Mouse (Mus musculus) olfactory bulb, adult 2 months (tissue): Measurements from ENCODE around the gene Zscan25.
"Not testable (repeated sequence)": the region's sequence is repeated elsewhere in the genome, so short reads cannot be mapped to it uniquely, and the experiment has no call there.

Experiments
- CTCF ChIP-seq: fragments of 200-500 bp; IDR thresholded peaks from 2 replicates; pipeline ENCODE4 v1.5.1; 2012; ENCODE audit warnings: low read depth, mild to moderate bottlenecking, low read length, moderate library complexity; ENCODE audit not compliant: insufficient read depth
- POLR2A ChIP-seq: fragments of 200-500 bp; IDR thresholded peaks from 2 replicates; pipeline ENCODE4 v1.6.1; 2012; ENCODE audit warnings: mild to moderate bottlenecking, low read depth, low read length, moderate library complexity; ENCODE audit not compliant: insufficient read depth

DNA sequence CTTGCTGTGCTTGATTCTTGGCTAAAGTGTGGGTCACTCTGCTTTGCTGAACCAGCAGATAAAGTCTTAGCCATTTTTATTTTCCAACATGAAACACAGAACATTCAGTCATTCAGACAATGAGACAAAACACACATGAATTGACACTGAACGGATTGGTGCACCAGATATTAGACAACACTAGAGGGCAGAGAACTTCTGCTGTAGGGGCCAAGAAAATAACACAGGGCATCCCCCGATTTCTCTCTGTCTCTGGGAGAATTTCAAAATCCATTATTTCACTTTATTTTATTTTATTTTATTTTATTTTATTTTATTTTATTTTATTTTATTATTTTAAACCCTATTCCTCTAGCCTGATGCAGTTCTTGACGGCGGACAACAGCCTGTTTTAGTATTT, 26.7 kb downstream of the Zscan25 start:
- not testable (repeated sequence) for TF ChIP-seq CTCF, POLR2A
